Mouse (Mus musculus) lung, embryonic 14.5 days (tissue): Measurements from ENCODE around the gene Hist1h2ak. TPM values are rescaled to one million over a fixed set of nuclear protein-coding genes. Genes with fewer than 3 reads are reported as not detected.
"Not testable (repeated sequence)": the region's sequence is repeated elsewhere in the genome, so short reads cannot be mapped to it uniquely, and the experiment has no call there.

ENCODE experiments used
- ATAC-seq: fragments of 200-750 bp; cut with Nextera tagmentation; 2 replicates; pipeline ENCODE4 v1.8.0; 2017; ENCODE audit warnings: mild to moderate bottlenecking, moderate TSS enrichment, moderate library complexity; ENCODE audit not compliant: insufficient read depth
- DNase-seq: peaks from one replicate; pipeline ENCODE4 v3.0.0-alpha.2; 2015
- H3K27ac ChIP-seq: fragments of 300-500 bp; sonication (generic); 2 replicates; pipeline ENCODE4 v1.5.1; 2014; ENCODE audit warnings: low read depth, mild to moderate bottlenecking, moderate library complexity
- H3K27me3 ChIP-seq: fragments of 300-500 bp; sonication (generic); 2 replicates; pipeline ENCODE4 v1.6.1; 2014; ENCODE audit warnings: low read length, control low read depth; ENCODE audit not compliant: insufficient read depth
- H3K36me3 ChIP-seq: fragments of 300-500 bp; sonication (generic); 2 replicates; pipeline ENCODE4 v1.6.1; 2014; ENCODE audit warnings: control low read depth; ENCODE audit not compliant: insufficient read depth
- H3K4me1 ChIP-seq: fragments of 300-500 bp; sonication (generic); 2 replicates; pipeline ENCODE4 v1.6.1; 2014; ENCODE audit warnings: antibody characterized with exemption, control low read depth; ENCODE audit not compliant: insufficient read depth
- H3K4me2 ChIP-seq: fragments of 300-500 bp; sonication (generic); 2 replicates; pipeline ENCODE4 v1.6.1; 2014; ENCODE audit warnings: mild to moderate bottlenecking
- H3K4me3 ChIP-seq: fragments of 300-500 bp; sonication (generic); 2 replicates; pipeline ENCODE4 v1.5.1; 2014; ENCODE audit warnings: low read depth, low read length
- H3K9ac ChIP-seq: fragments of 300-500 bp; sonication (generic); 2 replicates; pipeline ENCODE4 v1.6.1; 2014
- H3K9me3 ChIP-seq: fragments of 300-500 bp; sonication (generic); 2 replicates; pipeline ENCODE4 v1.6.1; 2016; ENCODE audit warnings: low read depth, low read length, control low read depth
- CTCF ChIP-seq: IDR thresholded peaks from 2 replicates; pipeline ENCODE4 v1.5.1; 2016; ENCODE audit warnings: antibody characterized with exemption, low read depth
- WGBS: fragments of 180-500 bp; shearing (Covaris S2); extraction: QIAGEN DNeasy Blood & Tissue Kit; methylation state at CpG from one replicate; pipeline ENCODE4 v1.1.7; 2014; 5-methylcytosine and 5-hydroxymethylcytosine counted together
- polyA plus RNA-seq: library from polyadenylated mRNA; unstranded; fragments of >200 nt; fragmentation: Nextera tagmentation; extraction: Ambion mirVana; gene quantifications from 2 replicates; pipeline ENCODE4 v1.2.1, GENCODE M21; 2014

Gene Hist1h2ak
- polyA plus RNA-seq, 1 experiment from 2014 or later = 20.4 TPM

DNA sequence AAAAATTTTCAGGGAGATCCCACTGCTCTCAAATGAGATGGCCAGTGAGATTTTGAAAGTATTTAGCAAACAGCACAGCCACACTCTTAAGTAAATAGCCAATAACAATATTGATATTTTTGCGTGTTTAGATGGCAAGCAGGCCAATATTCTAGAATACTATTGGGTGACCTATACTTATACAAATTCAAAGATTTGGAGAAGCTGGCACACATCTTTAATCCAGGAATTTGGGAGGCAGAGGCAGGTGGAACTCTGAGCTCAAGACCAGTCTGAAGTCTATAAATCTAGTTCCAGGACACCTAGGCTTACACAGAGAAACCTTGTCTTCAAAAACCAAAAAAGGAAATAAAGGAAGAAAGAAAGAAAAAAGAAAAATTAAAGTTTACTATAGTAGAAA, 28.0 kb upstream of the Hist1h2ak start:
- Histone ChIP-seq H3K9ac (no peak overlapping the region), H3K27ac (peak overlapping the region; percentile 100), H3K4me3 (no peak overlapping the region), H3K36me3 (no peaks in the 10 kb centered on the region), H3K9me3 (no peaks in the 10 kb centered on the region), H3K4me1 (peaks cover 9% of the 10 kb centered on the region; the same call in 1 of the 2 replicates), H3K4me2 (peak overlapping the region; percentile 88), H3K27me3 (no peaks in the 10 kb centered on the region)
- 87% methylated on average over 1 of the region's 1 CpGs for WGBS
- no peak for ATAC-seq
- no peak for DNase-seq
- TF ChIP-seq CTCF = no peak

DNA sequence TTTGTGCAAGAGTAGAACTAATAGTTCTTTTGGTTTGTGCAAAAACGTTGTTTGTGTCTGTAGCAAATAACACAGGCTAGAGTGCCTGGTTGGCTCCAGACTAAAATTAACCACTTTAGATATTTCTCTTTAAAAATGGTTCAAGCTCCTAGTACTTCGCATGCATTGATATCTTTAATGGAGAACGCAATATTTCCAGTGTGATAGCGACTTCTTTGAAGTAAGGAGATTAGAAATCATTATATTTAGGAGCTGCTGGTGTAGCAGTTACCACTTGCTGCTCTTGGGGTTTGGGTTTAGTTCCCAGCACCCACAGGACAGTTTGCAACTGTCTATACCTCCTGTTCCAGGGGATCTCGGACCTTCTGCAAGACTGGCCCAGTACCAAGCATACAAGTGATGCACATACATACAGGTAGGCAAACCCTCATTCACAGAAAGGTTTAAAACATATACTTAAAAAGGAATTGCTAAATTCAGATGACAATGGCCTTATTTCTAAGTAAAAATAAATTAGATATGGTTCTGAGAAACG, 27.5 kb upstream of the Hist1h2ak start:
- no peaks in the 10 kb centered on the region for H3K27me3 ChIP-seq
- peak overlapping the region; percentile 70 for H3K4me3 ChIP-seq
- H3K9ac ChIP-seq = peak overlapping the region; percentile 99
- DNase-seq (peak; percentile 11), ATAC-seq (no peak)
- peak overlapping the region; percentile 100 for H3K27ac ChIP-seq
- peaks cover 7% of the 10 kb centered on the region; the same call in 1 of the 2 replicates for H3K4me1 ChIP-seq
- peak overlapping the region; percentile 88 for H3K4me2 ChIP-seq
- no peak for TF ChIP-seq CTCF
- no peaks in the 10 kb centered on the region for H3K9me3 ChIP-seq
- no peaks in the 10 kb centered on the region for H3K36me3 ChIP-seq
- 35% methylated on average over 6 of the region's 6 CpGs for WGBS

- Histone ChIP-seq H3K9ac (peak within 1 kb of the TSS; percentile 99), H3K4me3 (peak within 1 kb of the TSS; percentile 70), H3K4me1 (peaks cover 4% of the 10 kb centered on the region; the same call in 1 of the 2 replicates), H3K9me3 (no peaks in the 10 kb centered on the region), H3K27ac (peak within 1 kb of the TSS; percentile 100), H3K27me3 (no peaks in the 10 kb centered on the region), H3K36me3 (no peaks in the 10 kb centered on the region), H3K4me2 (peak within 1 kb of the TSS; percentile 88)
- WGBS = under 1% methylated on average over 44 of the region's 44 CpGs
- peak; percentile 96 for DNase-seq
- TF ChIP-seq CTCF = no peak
- peak; percentile 55 for ATAC-seq
Observed at GRCm38 (mm10) chr13:21779767-21780731, 26.4 kb upstream of the Hist1h2ak start, which contains the start of gene Hist1h1b. Hist1h1b (minus strand) TSS chr13:21780625.

DNA sequence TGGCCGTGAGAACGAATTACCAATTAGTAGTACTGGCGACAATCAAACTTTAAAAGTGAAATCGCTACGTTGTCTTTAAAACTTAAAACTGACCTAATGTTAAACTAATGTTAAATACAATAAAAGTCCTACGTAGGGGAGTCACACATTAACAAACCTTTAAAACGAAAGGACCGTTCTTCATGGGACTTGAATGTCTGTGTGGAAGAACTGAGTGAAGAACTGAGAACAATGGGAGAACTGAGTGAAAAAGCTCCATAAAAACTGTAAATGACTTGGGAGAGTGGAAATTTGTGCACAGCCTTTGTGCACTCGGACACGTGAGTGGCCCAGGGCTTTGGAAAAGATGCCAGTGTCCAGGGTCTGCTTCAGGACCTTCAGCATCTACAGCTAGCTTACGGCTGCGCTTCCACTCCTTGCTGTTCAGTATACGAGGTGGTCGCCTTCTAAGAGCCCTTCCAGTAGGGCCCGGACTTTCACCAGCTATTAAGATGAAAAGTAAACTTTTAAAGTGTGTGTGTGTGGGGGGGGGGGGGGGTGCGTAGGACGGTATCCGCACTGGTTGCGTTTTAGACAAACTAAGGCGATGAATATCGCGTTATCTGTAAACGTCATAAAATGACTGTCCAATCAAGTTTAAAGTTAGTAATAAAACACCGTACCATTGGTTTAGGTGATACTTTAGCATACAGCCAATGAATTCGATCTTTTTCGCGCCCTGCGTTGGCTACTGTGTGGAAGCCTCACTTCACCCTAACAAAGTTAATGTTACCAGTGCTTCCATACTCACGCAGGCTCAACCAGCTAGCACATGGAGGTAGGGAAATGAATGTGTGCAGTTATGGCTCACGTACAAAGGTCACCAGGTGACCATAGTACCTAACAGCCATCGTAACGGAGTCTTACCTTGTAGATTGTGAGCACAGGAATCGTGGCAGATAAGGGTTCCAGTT, 25.5 kb upstream of the Hist1h2ak start:
- Histone ChIP-seq H3K9me3 (no peaks in the 10 kb centered on the region), H3K36me3 (no peaks in the 10 kb centered on the region), H3K4me1 (no peaks in the 10 kb centered on the region), H3K4me2 (peak overlapping the region; percentile 88), H3K27me3 (no peaks in the 10 kb centered on the region), H3K9ac (peak overlapping the region; percentile 99), H3K27ac (peak overlapping the region; percentile 100), H3K4me3 (peak overlapping the region; percentile 70)
- no peak for TF ChIP-seq CTCF
- DNase-seq = peak; percentile 96
- peak; percentile 79 for ATAC-seq
- 3% methylated on average over 33 of the region's 33 CpGs for WGBS

- H3K4me1 ChIP-seq = no peaks in the 10 kb centered on the region
- peak overlapping the region; percentile 46 for H3K4me3 ChIP-seq
- no peaks in the 10 kb centered on the region for H3K27me3 ChIP-seq
- H3K36me3 ChIP-seq = no peaks in the 10 kb centered on the region
- peak overlapping the region; percentile 28; the same call in 1 of the 2 replicates for H3K9ac ChIP-seq
- DNase-seq (no peak), ATAC-seq (no peak)
- peak overlapping the region; percentile 70 for H3K4me2 ChIP-seq
- TF ChIP-seq CTCF = no peak
- no peak overlapping the region for H3K27ac ChIP-seq
- H3K9me3 ChIP-seq = no peaks in the 10 kb centered on the region
- WGBS = 51% methylated on average over 1 of the region's 1 CpGs
Observed at GRCm38 (mm10) chr13:21755707-21756106, 2.1 kb upstream of the Hist1h2ak start.

GRCm38 (mm10) chr13:21754294-21755001, 821 bp upstream of the Hist1h2ak start:
- H3K27me3 ChIP-seq, H3K36me3 ChIP-seq, H3K9me3 ChIP-seq, H3K4me1 ChIP-seq: not testable (repeated sequence)
- ATAC-seq = peak; percentile 7; the same call in 1 of the 2 replicates
- peak overlapping the region; percentile 98 for H3K27ac ChIP-seq
- peak; percentile 86 for DNase-seq
- H3K4me2 ChIP-seq = peak overlapping the region; percentile 75
- H3K4me3 ChIP-seq = peak overlapping the region; percentile 46
- peak overlapping the region; percentile 79 for H3K9ac ChIP-seq
- WGBS = under 1% methylated on average over 15 of the region's 26 CpGs
